Mouse (Mus musculus) heart, adult 2 months (tissue): ENCODE measurements around the gene Elf5. TPM values are rescaled to one million over a fixed set of nuclear protein-coding genes. Genes with fewer than 3 reads are reported as not detected.

ENCODE experiments used
- DNase-seq, 2 experiments: peaks; one replicate each; pipeline ENCODE4 v3.0.0; 2021
- H3K27ac ChIP-seq: fragments of 200-600 bp; 2 replicates; pipeline ENCODE4 v1.8.1; 2022
- H3K27me3 ChIP-seq: fragments of 200-500 bp; 2 replicates; pipeline ENCODE4 v1.6.1; 2012; ENCODE audit warnings: mild to moderate bottlenecking, low read length, inconsistent platforms, mixed read lengths; ENCODE audit not compliant: control insufficient read depth, insufficient read depth
- H3K36me3 ChIP-seq: fragments of 200-500 bp; 2 replicates; pipeline ENCODE4 v1.6.1; 2012; ENCODE audit warnings: low read length, inconsistent platforms; ENCODE audit not compliant: control insufficient read depth, insufficient read depth
- H3K4me1 ChIP-seq: fragments of 200-500 bp; 2 replicates; pipeline ENCODE4 v1.6.1; 2011; ENCODE audit warnings: low read length; ENCODE audit not compliant: control insufficient read depth, insufficient read depth
- H3K4me3 ChIP-seq: fragments of 200-600 bp; 2 replicates; pipeline ENCODE4 v1.8.1; 2022
- H3K79me2 ChIP-seq: fragments of 200-500 bp; replicated peaks from 2 replicates; pipeline ENCODE4 v1.6.1; 2012; ENCODE audit warnings: mild to moderate bottlenecking, inconsistent platforms, low read length, moderate library complexity, mixed read lengths; ENCODE audit not compliant: control insufficient read depth, insufficient read depth
- H3K9ac ChIP-seq: fragments of 200-500 bp; 2 replicates; pipeline ENCODE4 v1.6.1; 2012; ENCODE audit warnings: low read depth, mild to moderate bottlenecking, control low read depth, inconsistent platforms, low read length, mixed read lengths
- CTCF ChIP-seq: fragments of 200-600 bp; IDR thresholded peaks from 2 replicates; pipeline ENCODE4 v1.8.1; 2022; ENCODE audit warnings: antibody characterized with exemption, mild to moderate bottlenecking, moderate library complexity
- EP300 ChIP-seq: fragments of 200-500 bp; IDR thresholded peaks from 2 replicates; pipeline ENCODE4 v1.6.1; 2011; ENCODE audit warnings: low read depth, low read length, control low read depth; ENCODE audit not compliant: insufficient read depth
- POLR2A ChIP-seq: fragments of 200-500 bp; IDR thresholded peaks from 2 replicates; pipeline ENCODE4 v1.6.1; 2011; ENCODE audit warnings: mild to moderate bottlenecking, low read depth, low read length, control low read depth; ENCODE audit not compliant: insufficient read depth
- WGBS: fragments of 180-500 bp; shearing (Covaris S2); methylation state at CpG from one replicate; pipeline ENCODE4 v1.1.7; 2018; 5-methylcytosine and 5-hydroxymethylcytosine counted together
- intact Hi-C: fragments of 180-260 bp; cut with DNase I; formaldehyde crosslinking; loops from one replicate; pipeline ENCODE4 v1.15.1; 2025
- polyA plus RNA-seq: library from polyadenylated mRNA; depleted of rRNA; stranded (reverse); fragments of >200 nt; gene quantifications from 2 replicates; pipeline ENCODE4 v1.2.3, GENCODE M21; 2012
- total RNA-seq, 2 experiments: library from RNA; stranded (reverse); gene quantifications; 2 replicates each; pipeline ENCODE4 v1.2.3; 2021

Gene Elf5
- total and polyA plus RNA-seq, 3 experiments = 0.33 TPM; not detected in 2

- no peak for DNase-seq
- H3K36me3 ChIP-seq = no peaks in the 10 kb centered on the region
- no peaks in the 10 kb centered on the region for H3K79me2 ChIP-seq
- no peaks in the 10 kb centered on the region for H3K4me1 ChIP-seq
- 64% methylated on average over 5 of the region's 5 CpGs for WGBS
- no peak overlapping the region for H3K27ac ChIP-seq
- no peak overlapping the region for H3K4me3 ChIP-seq
- H3K9ac ChIP-seq = no peak overlapping the region
- no peaks in the 10 kb centered on the region for H3K27me3 ChIP-seq
- intact Hi-C loops = no loop called here
- no peak for TF ChIP-seq POLR2A
- TF ChIP-seq CTCF = no peak
- no peak for TF ChIP-seq EP300
Observed at GRCm38 (mm10) chr2:103413381-103413780, 1.9 kb downstream of the Elf5 start.

DNA sequence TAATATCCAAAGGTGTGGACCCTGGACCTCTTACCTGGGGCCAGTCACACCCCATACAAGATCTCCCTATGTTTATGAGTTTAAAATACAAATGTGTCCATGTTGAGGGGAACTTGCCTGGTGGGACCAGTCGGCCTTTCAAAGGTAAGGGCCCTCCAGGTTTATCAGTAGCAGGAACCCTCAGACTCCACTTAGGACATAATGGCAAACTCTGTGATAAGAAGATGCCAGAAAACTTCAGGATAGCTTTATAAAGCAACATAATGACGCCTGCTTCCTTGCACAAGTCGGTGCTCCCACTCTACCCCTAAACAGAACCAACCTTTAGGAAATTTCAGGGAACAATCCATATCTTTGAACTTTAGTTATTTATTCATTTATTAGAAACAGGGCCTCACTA is 4.3 kb downstream of the Elf5 start:
- Histone ChIP-seq H3K79me2 (no peaks in the 10 kb centered on the region), H3K27ac (no peak overlapping the region), H3K4me1 (no peaks in the 10 kb centered on the region), H3K9ac (no peak overlapping the region), H3K4me3 (no peak overlapping the region), H3K27me3 (no peaks in the 10 kb centered on the region), H3K36me3 (no peaks in the 10 kb centered on the region)
- TF ChIP-seq POLR2A = no peak
- no peak for TF ChIP-seq EP300
- no peak for TF ChIP-seq CTCF
- intact Hi-C loops = no loop called here
- WGBS = 68% methylated on average over 3 of the region's 3 CpGs
- no peak for DNase-seq

DNA sequence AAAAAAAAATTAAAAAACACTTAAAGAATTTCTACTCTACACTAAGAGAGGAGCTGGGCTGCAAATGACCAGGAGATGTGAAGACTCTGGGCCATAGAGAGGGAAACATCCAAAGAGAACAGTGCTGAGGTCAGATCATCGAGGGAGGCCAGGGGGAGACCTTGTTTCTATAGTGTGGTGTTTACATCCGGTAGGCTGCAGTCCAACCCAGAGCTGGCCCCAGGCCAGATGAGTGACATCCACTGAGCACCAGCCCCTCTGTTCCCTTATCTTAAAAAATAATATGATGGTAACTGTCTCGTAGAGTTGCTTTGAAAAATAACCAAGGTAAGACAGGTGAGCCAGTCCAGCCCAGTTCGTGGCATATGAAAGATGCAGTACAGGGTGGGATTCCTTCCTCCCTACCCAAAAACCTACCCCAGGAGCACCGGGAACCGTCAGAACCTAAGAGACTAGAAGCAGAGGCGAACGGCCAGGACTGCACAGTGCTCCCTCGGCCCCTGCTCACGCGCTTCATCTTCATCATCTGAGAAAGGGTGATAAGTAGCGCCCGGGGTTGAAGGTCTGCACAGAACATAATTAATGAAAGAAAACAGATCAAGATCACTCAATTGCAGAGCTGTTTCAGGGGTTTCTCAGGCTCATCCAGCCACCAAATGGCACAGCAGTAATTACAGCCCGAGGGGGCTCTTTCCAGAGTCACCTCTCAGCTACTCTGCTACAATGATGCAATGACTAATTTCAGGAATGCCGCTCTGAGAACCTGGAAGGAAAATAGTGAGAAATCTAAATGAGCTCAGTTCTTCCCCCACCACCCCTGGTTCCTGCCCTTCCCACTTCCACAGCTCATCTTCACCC is 9.4 kb downstream of the Elf5 start:
- no peak overlapping the region for H3K27ac ChIP-seq
- intact Hi-C loops = loop anchor here (5.0 to 10.0 kb wide), 2 partner anchors 334 to 736 kb away; no protein-coding TSS in a partner anchor
- H3K27me3 ChIP-seq = no peaks in the 10 kb centered on the region
- no peak overlapping the region for H3K4me3 ChIP-seq
- H3K9ac ChIP-seq = no peak overlapping the region
- no peak for DNase-seq
- 51% methylated on average over 15 of the region's 15 CpGs for WGBS
- no peaks in the 10 kb centered on the region for H3K36me3 ChIP-seq
- H3K79me2 ChIP-seq = no peaks in the 10 kb centered on the region
- TF ChIP-seq EP300 = no peak
- no peak for TF ChIP-seq CTCF
- TF ChIP-seq POLR2A = no peak
- no peaks in the 10 kb centered on the region for H3K4me1 ChIP-seq

GRCm38 (mm10) chr2:103423884-103424283 is 12.4 kb downstream of the Elf5 start:
- TF ChIP-seq EP300 = no peak
- Histone ChIP-seq H3K27ac (no peak overlapping the region), H3K9ac (no peak overlapping the region)

DNA sequence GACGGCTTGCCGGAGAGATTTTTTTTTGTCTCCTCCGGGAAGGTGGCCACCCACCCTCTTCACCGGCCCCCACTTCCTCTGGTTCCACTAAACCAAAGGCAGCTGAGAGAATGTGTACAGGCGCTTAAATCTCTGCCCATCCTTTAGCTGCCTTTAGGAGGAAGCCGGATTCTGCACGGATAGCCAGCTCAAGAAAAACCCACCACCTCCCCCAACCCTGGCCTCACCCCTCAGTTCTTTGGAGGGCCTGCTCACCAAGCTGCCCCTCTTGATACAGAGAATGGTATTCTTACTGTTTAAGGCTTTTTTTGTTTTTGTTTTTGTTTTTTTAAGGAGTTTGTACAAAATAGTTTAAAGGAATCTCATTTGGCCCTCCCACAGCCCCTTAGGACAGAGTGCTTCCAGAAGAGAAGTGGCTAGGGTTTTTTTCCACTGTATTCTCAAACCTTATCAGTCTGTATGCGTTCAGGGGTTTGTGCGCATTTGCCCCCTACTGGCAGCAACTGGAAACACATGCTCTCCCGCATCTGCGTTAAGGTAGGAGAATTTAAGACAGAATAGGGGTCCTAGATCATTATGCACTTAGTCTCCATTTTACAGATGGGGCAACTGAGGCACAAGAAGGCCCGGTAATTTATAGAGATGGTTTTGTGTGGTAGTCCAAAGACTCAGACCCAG is 13.0 kb downstream of the Elf5 start:
- TF ChIP-seq POLR2A (no peak), CTCF (peak; percentile 95), EP300 (0 out of 2 replicates have a peak, but pooled peaks have one; percentile 17)
- Histone ChIP-seq H3K4me1 (no peaks in the 10 kb centered on the region), H3K79me2 (no peaks in the 10 kb centered on the region), H3K4me3 (no peak overlapping the region), H3K27me3 (no peaks in the 10 kb centered on the region), H3K36me3 (no peaks in the 10 kb centered on the region), H3K9ac (no peak overlapping the region), H3K27ac (no peak overlapping the region)
- WGBS = 20% methylated on average over 12 of the region's 12 CpGs
- intact Hi-C loops = loop anchor here (5.0 to 10.0 kb wide), 2 partner anchors 337 to 740 kb away; no protein-coding TSS in a partner anchor
- peak; percentile 34 to 57 for DNase-seq

More at GRCm38 (mm10) chr2:103423884-103424283, 12.4 kb downstream of the Elf5 start:
- no peak overlapping the region for H3K4me3 ChIP-seq
- no peaks in the 10 kb centered on the region for H3K79me2 ChIP-seq
- H3K4me1 ChIP-seq = no peaks in the 10 kb centered on the region
- no peaks in the 10 kb centered on the region for H3K36me3 ChIP-seq
- no peak for DNase-seq
- intact Hi-C loops = loop anchor here (5.0 to 10.0 kb wide), 2 partner anchors 337 to 739 kb away; no protein-coding TSS in a partner anchor
- WGBS = 77% methylated on average over 12 of the region's 12 CpGs
- H3K27me3 ChIP-seq = no peaks in the 10 kb centered on the region

- H3K4me1 ChIP-seq = no peaks in the 10 kb centered on the region
- DNase-seq = no peak
- H3K79me2 ChIP-seq = no peaks in the 10 kb centered on the region
- no peak overlapping the region for H3K9ac ChIP-seq
- H3K4me3 ChIP-seq = no peak overlapping the region
- TF ChIP-seq CTCF = no peak
- TF ChIP-seq EP300 = no peak
- no peak for TF ChIP-seq POLR2A
- intact Hi-C loops = loop anchor here (10.0 kb wide), 1 partner anchor 741 kb away; no protein-coding TSS in a partner anchor
- WGBS = 63% methylated on average over 11 of the region's 11 CpGs
- no peaks in the 10 kb centered on the region for H3K36me3 ChIP-seq
- H3K27me3 ChIP-seq = no peaks in the 10 kb centered on the region
- H3K27ac ChIP-seq = no peak overlapping the region
Observed at GRCm38 (mm10) chr2:103425456-103426063, 14.1 kb downstream of the Elf5 start.
